In the genomic region with DNA sequence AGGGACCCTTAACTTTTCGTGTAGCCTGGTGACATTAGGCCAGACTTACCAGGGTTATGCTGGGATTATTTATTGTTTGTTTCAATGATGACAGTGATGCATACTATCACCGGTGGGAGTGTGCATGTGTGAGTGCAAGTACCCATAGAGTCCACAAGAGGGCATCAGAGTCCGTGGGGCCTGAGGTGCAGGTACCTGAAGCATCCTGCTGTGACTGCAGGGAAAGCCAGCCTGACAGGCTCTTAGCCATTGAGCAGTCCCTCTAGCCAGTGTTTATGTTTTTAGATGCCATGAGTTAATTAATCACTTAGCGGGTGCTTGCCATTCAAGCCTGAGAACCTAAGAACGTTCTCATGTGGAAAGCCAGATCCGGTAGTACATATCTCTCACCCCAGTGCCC, we compare ENCODE assay signal across 13 mouse cellular contexts.
DNase-seq lines count a peak whose midpoint lies in the region; ATAC-seq and TF ChIP-seq lines count a peak whose summit lies in the region.
"Had no signal": no experiment of that assay in that cellular context is flagged by ENCODE, and none has a peak within 500 bp of the region (broad histone marks: within the 10 kb centered on the region; RNA-seq: fewer than 3 reads in every experiment).

No protein-coding gene starts in this region.

- no peak for TF ChIP-seq EP300 in heart, adult 2 months (IDR thresholded peaks at IDR 0.05; ENCODE audit: insufficient read depth, low read depth, low read length)
- TF ChIP-seq EP300 in lung, postnatal 0 days (IDR thresholded peaks at IDR 0.05) = no peak
- TF ChIP-seq EP300 in MEL (IDR thresholded peaks at IDR 0.05; ENCODE audit: low read depth in 1 of 2, low read length in 2 of 2) = no peak

- TF ChIP-seq POLR2A in heart, adult 2 months (IDR thresholded peaks at IDR 0.05; ENCODE audit: insufficient read depth, low read depth, low read length) = no peak
- TF ChIP-seq POLR2A in MEL (IDR thresholded peaks at IDR 0.05; ENCODE audit: control insufficient read depth in 1 of 2, insufficient read depth in 1 of 2, low read depth in 1 of 2, low read length in 2 of 2, poor library complexity in 1 of 2) = no peak
- TF ChIP-seq POLR2A in small intestine, adult 2 months (IDR thresholded peaks at IDR 0.05; ENCODE audit: low read depth, low read length) = no peak

- no peaks in the 10 kb centered on the region for H3K79me2 ChIP-seq in heart, adult 2 months (replicated peaks; ENCODE audit: control insufficient read depth, insufficient read depth, low read length)
- H3K79me2 ChIP-seq in MEL (ENCODE audit: control insufficient read depth, insufficient read depth, low read length, poor library complexity) = peaks cover 12% of the 10 kb centered on the region

- H3K4me3 ChIP-seq in heart, adult 2 months = no peak overlapping the region
- H3K4me3 ChIP-seq in lung, postnatal 0 days (ENCODE audit: low read depth, low read length) = no peak overlapping the region
- no peak overlapping the region for H3K4me3 ChIP-seq in MEL (ENCODE audit: control insufficient read depth in 1 of 2, insufficient read depth in 1 of 2, low read depth in 2 of 2, low read length in 2 of 2)
- no peak overlapping the region for H3K4me3 ChIP-seq in small intestine, adult 2 months (ENCODE audit: low read depth, low read length)
- H3K4me3 ChIP-seq: forebrain, embryonic 10.5 days had no signal

- no peaks in the 10 kb centered on the region for H3K36me3 ChIP-seq in heart, adult 2 months (ENCODE audit: control insufficient read depth, insufficient read depth, low read length)
- no peaks in the 10 kb centered on the region for H3K36me3 ChIP-seq in lung, postnatal 0 days (ENCODE audit: insufficient read depth, low read length)
- H3K36me3 ChIP-seq in MEL (ENCODE audit: control insufficient read depth in 1 of 2, insufficient read depth in 2 of 2, low read length in 2 of 2) = peaks cover 0 to 5% of the 10 kb centered on the region in 2 experiments; a peak in 2 of 4 replicates
- peaks cover 3% of the 10 kb centered on the region; the same call in 1 of the 2 replicates for H3K36me3 ChIP-seq in small intestine, adult 2 months (ENCODE audit: control insufficient read depth, insufficient read depth, low read length)
- H3K36me3 ChIP-seq: forebrain, embryonic 10.5 days; G1E had no signal

- no peak for DNase-seq in heart, adult 2 months
- DNase-seq in heart, adult 9 months (ENCODE audit: low spot score in 2 of 2) = no peak
- DNase-seq in lung, postnatal 0 days (ENCODE audit: low spot score) = no peak
- no peak for DNase-seq in lung, postnatal 36 days
- peak; percentile 43 for DNase-seq in MEL (ENCODE audit: low read depth, low spot score)
- no peak for DNase-seq in adrenal gland, postnatal 25 days
- DNase-seq in embryo, embryonic 10.5 days (ENCODE audit: low spot score) = no peak
- DNase-seq: heart, postnatal 36 days; midbrain, embryonic 14.5 days; right cerebral cortex, postnatal 4 days had no signal

- peak; percentile 54 for TF ChIP-seq CTCF in heart, adult 2 months (IDR thresholded peaks at IDR 0.05)
- TF ChIP-seq CTCF in lung, postnatal 0 days (IDR thresholded peaks at IDR 0.05) = peak; percentile 54
- peak; percentile 58 to 70 (median 62) for TF ChIP-seq CTCF in MEL (IDR thresholded peaks at IDR 0.05 in 2 of 3, conservative IDR thresholded peaks at IDR 0.05 in 1 of 3; ENCODE audit: control insufficient read depth in 1 of 3, insufficient read depth in 1 of 3, low read depth in 2 of 3, low read length in 3 of 3, poor library complexity in 1 of 3, severe bottlenecking in 1 of 3)
- peak; percentile 45; the same call in 1 of the 2 replicates for TF ChIP-seq CTCF in small intestine, adult 2 months (IDR thresholded peaks at IDR 0.05; ENCODE audit: extremely low read depth, insufficient read length, insufficient replicate concordance, low read depth, low read length)

- H3K9ac ChIP-seq in heart, adult 2 months (ENCODE audit: low read depth, low read length) = no peak overlapping the region
- no peak overlapping the region for H3K9ac ChIP-seq in lung, postnatal 0 days (replicated peaks; ENCODE audit: low read depth)
- H3K9ac ChIP-seq in MEL (ENCODE audit: control insufficient read depth, low read depth, low read length, poor library complexity, severe bottlenecking) = no peak overlapping the region

- peaks cover 11% of the 10 kb centered on the region for H3K4me1 ChIP-seq in heart, adult 2 months (ENCODE audit: control insufficient read depth, insufficient read depth, low read length)
- H3K4me1 ChIP-seq in lung, postnatal 0 days (ENCODE audit: insufficient read depth, low read depth, low read length) = no peaks in the 10 kb centered on the region; the same call in 1 of the 2 replicates
- H3K4me1 ChIP-seq in MEL (ENCODE audit: control insufficient read depth in 1 of 2, insufficient read depth in 2 of 2, low read length in 2 of 2) = no peaks in the 10 kb centered on the region
- peaks cover 4% of the 10 kb centered on the region for H3K4me1 ChIP-seq in small intestine, adult 2 months (ENCODE audit: control insufficient read depth, insufficient read depth, insufficient read length, low read length)

- H3K27ac ChIP-seq in heart, adult 2 months = no peak overlapping the region
- H3K27ac ChIP-seq in lung, postnatal 0 days (ENCODE audit: low read length) = no peak overlapping the region
- H3K27ac ChIP-seq in MEL (ENCODE audit: control insufficient read depth, low read depth, low read length) = no peak overlapping the region
- no peak overlapping the region for H3K27ac ChIP-seq in small intestine, adult 2 months (ENCODE audit: insufficient read depth, low read depth, low read length)
- H3K27ac ChIP-seq: forebrain, embryonic 10.5 days had no signal

- intact Hi-C loops in heart, adult 2 months (cut with DNase I) = no loop called here

- H3K9me3 ChIP-seq in lung, postnatal 0 days (ENCODE audit: low read length) = no peaks in the 10 kb centered on the region
- H3K9me3 ChIP-seq in MEL (replicated peaks; ENCODE audit: insufficient read depth, low read length) = no peaks in the 10 kb centered on the region
- H3K9me3 ChIP-seq: forebrain, embryonic 10.5 days; G1E had no signal

- no peak for ATAC-seq in lung, postnatal 0 days

- peak; percentile 31 for TF ChIP-seq RAD21 in MEL (IDR thresholded peaks at IDR 0.05; ENCODE audit: low read depth, low read length)

- H3K4me2 ChIP-seq in lung, postnatal 0 days (replicated peaks; ENCODE audit: low read depth, low read length) = no peak overlapping the region

- WGBS in heart, adult 2 months = 92% methylated on average over 6 of the region's 6 CpGs
- WGBS in lung, postnatal 0 days = 71% methylated on average over 6 of the region's 6 CpGs
- WGBS in small intestine, adult 2 months = 87% methylated on average over 6 of the region's 6 CpGs

- H3K27me3 ChIP-seq in heart, adult 2 months (ENCODE audit: control insufficient read depth, insufficient read depth, low read length) = no peaks in the 10 kb centered on the region
- no peaks in the 10 kb centered on the region for H3K27me3 ChIP-seq in lung, postnatal 0 days (replicated peaks; ENCODE audit: insufficient read depth, low read length)
- no peaks in the 10 kb centered on the region for H3K27me3 ChIP-seq in MEL (ENCODE audit: control insufficient read depth in 1 of 2, insufficient read depth in 2 of 2, low read length in 2 of 2)
- H3K27me3 ChIP-seq in small intestine, adult 2 months (ENCODE audit: control insufficient read depth, insufficient read depth, low read length) = no peaks in the 10 kb centered on the region

TF ChIP-seq in MEL, 35 proteins besides CTCF, POLR2A, EP300 and RAD21:
- no peak for TF ChIP-seq NRF1 (IDR thresholded peaks at IDR 0.05; ENCODE audit: insufficient read depth, low read depth, low read length, poor library complexity, severe bottlenecking)
- TF ChIP-seq MAX (IDR thresholded peaks at IDR 0.05; ENCODE audit: low read length) = no peak
- no peak for TF ChIP-seq MYC (IDR thresholded peaks at IDR 0.05; ENCODE audit: low read depth, low read length)
- TF ChIP-seq SMC3 (IDR thresholded peaks at IDR 0.05; ENCODE audit: low read depth, low read length) = peak; percentile 47
